Comparison of ENCODE assay signal across 15 mouse cellular contexts in genomic region chr17:27250461-27250860, GRCm38 (mm10). TPM values are rescaled to one million over a fixed set of nuclear protein-coding genes. Genes with fewer than 3 reads are reported as not detected.
DNase-seq lines count a peak whose midpoint lies in the region; ATAC-seq and TF ChIP-seq lines count a peak whose summit lies in the region.
"Had no signal": no experiment of that assay in that cellular context is flagged by ENCODE, and none has a peak within 500 bp of the region (broad histone marks: within the 10 kb centered on the region; RNA-seq: fewer than 3 reads in every experiment).

No protein-coding gene starts in this region.

- ATAC-seq in cerebellum, adult (ENCODE audit: insufficient number of reproducible peaks, low FRiP score, low TSS enrichment) = no peak
- no peak for ATAC-seq in lung, postnatal 0 days
- ATAC-seq: forebrain, embryonic 14.5 days had no signal

- TF ChIP-seq POLR2A in kidney, adult 2 months (IDR thresholded peaks at IDR 0.05; ENCODE audit: low read depth, low read length) = no peak
- no peak for TF ChIP-seq POLR2A in brain, embryonic 14.5 days (IDR thresholded peaks at IDR 0.05; ENCODE audit: borderline replicate concordance, extremely low read depth, insufficient read depth, insufficient read length, poor library complexity, severe bottlenecking)

- 0 out of 2 replicates have a peak, but pooled peaks have one; percentile 2 for TF ChIP-seq CTCF in kidney, adult 2 months (conservative IDR thresholded peaks at IDR 0.05; ENCODE audit: insufficient read depth, insufficient read length, low read depth, low read length)
- TF ChIP-seq CTCF in lung, postnatal 0 days (IDR thresholded peaks at IDR 0.05) = peak; percentile 50
- TF ChIP-seq CTCF in brain, embryonic 14.5 days (IDR thresholded peaks at IDR 0.05; ENCODE audit: borderline replicate concordance, extremely low read depth, insufficient read depth, insufficient read length) = 0 out of 2 replicates have a peak, but pooled peaks have one; percentile 22

- H3K4me2 ChIP-seq in lung, postnatal 0 days (replicated peaks; ENCODE audit: low read depth, low read length) = no peak overlapping the region
- H3K4me2 ChIP-seq: embryonic facial prominence, embryonic 15.5 days; liver, embryonic 13.5 days; neural tube, embryonic 12.5 days had no signal

- no peak for TF ChIP-seq EP300 in lung, postnatal 0 days (IDR thresholded peaks at IDR 0.05)

- no peaks in the 10 kb centered on the region for H3K9me3 ChIP-seq in lung, postnatal 0 days (ENCODE audit: low read length)
- H3K9me3 ChIP-seq: embryonic facial prominence, embryonic 15.5 days; liver, embryonic 13.5 days; neural tube, embryonic 12.5 days had no signal

- no peak overlapping the region for H3K4me3 ChIP-seq in kidney, adult 2 months (ENCODE audit: insufficient read depth, low read depth, low read length)
- H3K4me3 ChIP-seq in lung, postnatal 0 days (ENCODE audit: low read depth, low read length) = no peak overlapping the region
- H3K4me3 ChIP-seq: embryonic facial prominence, embryonic 15.5 days; liver, embryonic 13.5 days; megakaryocyte, embryonic 14.5 days; neural tube, embryonic 12.5 days had no signal

- H3K9ac ChIP-seq in lung, postnatal 0 days (replicated peaks; ENCODE audit: low read depth) = no peak overlapping the region
- H3K9ac ChIP-seq: embryonic facial prominence, embryonic 15.5 days; liver, embryonic 13.5 days; neural tube, embryonic 12.5 days had no signal

- DNase-seq in cerebellum, postnatal 14 days = peak; percentile 58 to 69
- DNase-seq in kidney, adult 2 months = no peak
- no peak for DNase-seq in kidney, adult 11 months
- DNase-seq in lung, postnatal 0 days (ENCODE audit: low spot score) = no peak
- no peak for DNase-seq in lung, postnatal 36 days
- DNase-seq in brain, embryonic 14.5 days (ENCODE audit: low read depth) = no peak
- DNase-seq in ovary, postnatal 36 days (ENCODE audit: low spot score) = no peak
- DNase-seq: gastrocnemius, postnatal 10 days; liver, embryonic 13.5 days; right cerebral cortex, postnatal 14 days had no signal

- no peaks in the 10 kb centered on the region for H3K27me3 ChIP-seq in kidney, adult 2 months (replicated peaks; ENCODE audit: control insufficient read depth, insufficient read depth, low read length)
- no peaks in the 10 kb centered on the region for H3K27me3 ChIP-seq in lung, postnatal 0 days (replicated peaks; ENCODE audit: insufficient read depth, low read length)
- H3K27me3 ChIP-seq: embryonic facial prominence, embryonic 15.5 days; liver, embryonic 13.5 days; neural tube, embryonic 12.5 days had no signal

- no peak overlapping the region for H3K27ac ChIP-seq in kidney, adult 2 months (ENCODE audit: insufficient read depth, low read depth, low read length)
- no peak overlapping the region for H3K27ac ChIP-seq in lung, postnatal 0 days (ENCODE audit: low read length)
- H3K27ac ChIP-seq: embryonic facial prominence, embryonic 15.5 days; liver, embryonic 13.5 days; neural tube, embryonic 12.5 days had no signal

- 32% methylated on average over 4 of the region's 4 CpGs for WGBS in kidney, adult 2 months
- 15% methylated on average over 4 of the region's 4 CpGs for WGBS in lung, postnatal 0 days

- H3K4me1 ChIP-seq in kidney, adult 2 months (ENCODE audit: control insufficient read depth, insufficient read depth, low read length) = no peaks in the 10 kb centered on the region
- no peaks in the 10 kb centered on the region for H3K4me1 ChIP-seq in lung, postnatal 0 days (ENCODE audit: insufficient read depth, low read depth, low read length)
- H3K4me1 ChIP-seq: embryonic facial prominence, embryonic 15.5 days; liver, embryonic 13.5 days; megakaryocyte, embryonic 14.5 days had no signal

- no peaks in the 10 kb centered on the region for H3K36me3 ChIP-seq in kidney, adult 2 months (ENCODE audit: control insufficient read depth, insufficient read depth, low read length)
- H3K36me3 ChIP-seq in lung, postnatal 0 days (ENCODE audit: insufficient read depth, low read length) = no peaks in the 10 kb centered on the region
- H3K36me3 ChIP-seq: embryonic facial prominence, embryonic 15.5 days; liver, embryonic 13.5 days; neural tube, embryonic 12.5 days had no signal

RNA-seq across cellular contexts. Expression of gene Lemd2, which starts 46.2 kb away (rescaled TPM):
- polyA plus RNA-seq in kidney, adult 2 months (2012; rRNA removed) = 48.4 and 64.4 TPM in 2 replicates
- polyA plus RNA-seq in lung, postnatal 0 days (2015; fragmentation: Nextera tagmentation; extraction: Ambion mirVana) = 13.2 and 13.9 TPM in 2 replicates
- 117 and 154 TPM in 2 replicates for polyA plus RNA-seq in brain, embryonic 14.5 days (2012; rRNA removed)

Comparison
In these comparisons a context has a peak if more than half of its experiments do, and no peak if none do; other contexts are left out.
1. DNase-seq: peak in cerebellum, postnatal 14 days (2 of 2); none in kidney, adult 2 months (single experiment), kidney, adult 11 months (single experiment), lung, postnatal 0 days (single experiment), lung, postnatal 36 days (single experiment), brain, embryonic 14.5 days (single experiment) and ovary, postnatal 36 days (single experiment).
2. Peak in every context shown above with its lines, with median percentiles within 50 percentile points of each other: CTCF ChIP-seq.